Mouse (Mus musculus): Measurements from ENCODE around the gene Hsf2.
"Not testable (repeated sequence)": the region's sequence is repeated elsewhere in the genome, so short reads cannot be mapped to it uniquely, and the experiment has no call there.

Gene Hsf2

GRCm38 (mm10) chr10:57532218-57533101 is 46.3 kb downstream of the Hsf2 start, which contains the start of gene Serinc1:
TSS of gene Serinc1 (minus strand) at chr10:57532530.
- DNase-seq (ENCODE audit: low read depth, low spot score), result peak; percentile 97

GRCm38 (mm10) chr10:57543890-57544289 is 57.7 kb downstream of the Hsf2 start:
- not testable (repeated sequence) for DNase-seq (ENCODE audit: low read depth, low spot score)

- DNase-seq (ENCODE audit: low read depth, low spot score), result no peak
Measured at GRCm38 (mm10) chr10:57549631-57550030, 63.4 kb downstream of the Hsf2 start.

GRCm38 (mm10) chr10:57553719-57554118 is 67.5 kb downstream of the Hsf2 start:
- no peak for DNase-seq (ENCODE audit: low read depth, low spot score)

GRCm38 (mm10) chr10:57557597-57557996 is 71.4 kb downstream of the Hsf2 start:
- DNase-seq (ENCODE audit: low read depth, low spot score), result no peak
